Mouse (Mus musculus): ENCODE measurements around the gene A430078G23Rik. TPM values are rescaled to one million over a fixed set of nuclear protein-coding genes. Genes with fewer than 3 reads are reported as not detected.
"Not testable (repeated sequence)": the region's sequence is repeated elsewhere in the genome, so short reads cannot be mapped to it uniquely, and the experiment has no call there.

The A430078G23Rik gene
- polyA plus RNA-seq, 1 experiment from 2014 or later: 0.11 TPM

DNA sequence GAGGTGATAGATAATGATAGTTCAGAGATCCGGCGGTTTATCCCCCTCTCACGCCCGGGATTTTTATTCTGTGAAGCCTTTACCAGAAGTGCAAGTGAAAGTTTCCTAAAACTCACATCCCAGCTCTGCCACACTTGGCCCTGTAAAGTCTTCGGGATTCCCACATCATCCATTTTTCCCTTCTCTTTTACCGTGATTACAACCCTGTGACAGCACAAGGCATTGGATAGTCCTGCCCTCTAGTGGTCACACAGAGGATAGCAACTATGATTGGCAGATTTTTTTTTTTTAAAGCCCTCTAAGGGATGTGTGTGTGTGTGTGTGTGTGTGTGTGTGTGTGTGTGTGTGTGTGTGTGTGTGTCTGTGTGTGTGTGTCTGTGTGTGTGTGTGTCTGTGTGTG lies 22.6 kb upstream of the A430078G23Rik start:
- no peak overlapping the region for H3K4me3 ChIP-seq
- H3K4me2 ChIP-seq (replicated peaks): no peak overlapping the region
- no peaks in the 10 kb centered on the region for H3K36me3 ChIP-seq
- WGBS: 47% methylated on average over 6 of the region's 6 CpGs
- no peak for ATAC-seq (ENCODE audit: low FRiP score, low read depth)
- H3K9me3 ChIP-seq: no peaks in the 10 kb centered on the region
- H3K27ac ChIP-seq: no peak overlapping the region
- H3K4me1 ChIP-seq: no peaks in the 10 kb centered on the region
- H3K9ac ChIP-seq: no peak overlapping the region
- no peaks in the 10 kb centered on the region for H3K27me3 ChIP-seq

GRCm38 (mm10) chr8:3331692-3332091 lies 21.5 kb upstream of the A430078G23Rik start:
- WGBS: 91% methylated on average over 2 of the region's 2 CpGs
- Histone ChIP-seq H3K4me3 (no peak overlapping the region), H3K4me1 (no peaks in the 10 kb centered on the region), H3K9me3 (no peaks in the 10 kb centered on the region), H3K36me3 (no peaks in the 10 kb centered on the region), H3K4me2 (replicated peaks) (no peak overlapping the region), H3K27me3 (no peaks in the 10 kb centered on the region), H3K27ac (no peak overlapping the region), H3K9ac (no peak overlapping the region)
- ATAC-seq (ENCODE audit: low FRiP score, low read depth): no peak

DNA sequence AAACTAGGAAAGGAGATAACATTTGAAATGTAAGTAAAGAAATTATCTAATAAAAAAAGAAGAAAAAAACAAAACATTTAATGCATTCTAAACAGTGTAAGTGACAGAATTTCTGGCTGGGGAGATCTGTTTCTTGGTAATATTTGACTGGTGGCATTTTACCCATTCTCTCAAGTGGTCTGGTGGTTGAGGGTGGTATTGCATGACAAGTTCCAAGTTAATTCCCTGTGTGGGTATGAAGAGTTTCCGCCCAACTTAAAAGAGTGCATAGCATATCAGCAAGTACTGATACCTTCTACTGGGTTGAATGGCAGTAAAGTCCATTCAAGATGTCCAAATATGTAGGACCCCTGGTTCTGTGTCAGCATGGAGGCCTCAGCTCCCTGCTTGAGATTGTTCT lies 17.3 kb upstream of the A430078G23Rik start:
- H3K4me3 ChIP-seq: no peak overlapping the region
- no peak overlapping the region for H3K9ac ChIP-seq
- no peaks in the 10 kb centered on the region for H3K4me1 ChIP-seq
- no peaks in the 10 kb centered on the region for H3K9me3 ChIP-seq
- 88% methylated on average over 1 of the region's 1 CpGs for WGBS
- H3K27me3 ChIP-seq: no peaks in the 10 kb centered on the region
- H3K27ac ChIP-seq: no peak overlapping the region
- no peak overlapping the region for H3K4me2 ChIP-seq (replicated peaks)
- no peak for ATAC-seq (ENCODE audit: low FRiP score, low read depth)
- no peaks in the 10 kb centered on the region for H3K36me3 ChIP-seq

DNA sequence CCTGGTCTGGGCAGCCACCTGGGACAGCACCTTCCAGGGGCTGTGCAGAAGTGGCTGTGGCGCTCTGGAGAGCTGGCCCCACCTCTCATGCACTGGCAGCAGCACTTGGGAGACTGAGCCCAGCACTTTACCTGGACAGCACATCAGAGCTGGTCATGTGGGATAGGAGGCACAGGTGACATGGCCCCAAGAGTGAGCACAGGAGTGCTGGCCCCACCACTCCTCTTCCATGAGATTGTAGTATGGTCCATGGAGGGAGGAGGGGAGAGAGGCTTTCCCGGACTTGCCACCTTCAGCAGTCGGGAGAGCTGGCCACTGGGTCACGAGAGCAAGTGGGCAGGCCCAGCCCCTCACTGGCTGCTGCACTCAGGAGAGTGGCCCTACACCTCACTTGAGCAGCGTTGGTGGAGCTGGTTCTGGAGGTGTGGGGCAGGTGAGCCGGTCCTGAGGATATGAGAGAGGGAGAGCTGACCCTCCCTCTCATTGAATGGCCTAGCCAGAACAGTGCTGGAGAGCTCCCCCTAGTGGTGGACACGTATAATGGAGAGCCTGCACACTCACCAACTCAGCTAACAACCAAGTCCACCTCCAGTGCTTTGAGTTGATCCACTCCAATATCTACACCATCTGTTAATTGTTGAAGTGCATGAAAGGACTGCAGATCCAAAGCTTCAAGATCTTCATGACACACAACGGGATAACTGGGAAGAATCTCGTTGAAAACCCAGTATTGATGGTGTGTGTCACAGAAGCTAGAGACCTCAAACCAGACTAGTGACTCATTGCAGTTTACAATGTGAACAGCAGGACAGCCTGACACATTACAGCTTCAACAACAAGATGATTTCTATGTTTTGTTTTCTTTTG lies 16.3 kb upstream of the A430078G23Rik start:
- 68% methylated on average over 9 of the region's 9 CpGs for WGBS
- no peak for ATAC-seq (ENCODE audit: low FRiP score, low read depth)
- no peak overlapping the region for H3K4me3 ChIP-seq
- H3K4me2 ChIP-seq (replicated peaks): no peak overlapping the region
- H3K27me3 ChIP-seq: no peaks in the 10 kb centered on the region
- H3K4me1 ChIP-seq: no peaks in the 10 kb centered on the region
- no peaks in the 10 kb centered on the region for H3K9me3 ChIP-seq
- H3K9ac ChIP-seq: no peak overlapping the region
- no peaks in the 10 kb centered on the region for H3K36me3 ChIP-seq
- H3K27ac ChIP-seq: no peak overlapping the region

- not testable (repeated sequence) for H3K9ac ChIP-seq; H3K4me3 ChIP-seq; H3K36me3 ChIP-seq; H3K27ac ChIP-seq; ATAC-seq (ENCODE audit: low FRiP score, low read depth); H3K9me3 ChIP-seq; H3K4me1 ChIP-seq; H3K4me2 ChIP-seq (replicated peaks); H3K27me3 ChIP-seq
- 76% methylated on average over 3 of the region's 3 CpGs for WGBS
Measured at GRCm38 (mm10) chr8:3337525-3337824, 15.7 kb upstream of the A430078G23Rik start.

DNA sequence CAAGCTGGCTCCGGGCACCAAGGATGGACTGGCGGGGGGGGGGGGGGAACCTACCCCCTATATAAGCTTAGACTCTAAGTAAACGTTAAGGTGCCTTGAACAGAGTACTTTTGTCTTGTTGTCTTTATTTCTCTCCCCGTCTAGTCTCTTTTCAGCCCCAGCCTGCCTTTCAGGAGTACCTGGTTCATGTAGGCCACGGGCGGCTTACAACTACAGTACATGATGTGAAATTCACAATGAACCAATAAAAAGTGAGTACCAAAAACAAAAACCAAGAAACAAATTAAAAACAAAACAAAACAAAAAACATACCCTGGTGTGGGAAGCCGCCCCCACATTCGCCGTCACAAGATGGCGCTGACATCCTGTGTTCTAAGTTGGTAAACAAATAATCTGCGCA lies 15.2 kb upstream of the A430078G23Rik start:
- no peak overlapping the region for H3K27ac ChIP-seq
- H3K4me1 ChIP-seq: no peaks in the 10 kb centered on the region
- no peak for ATAC-seq (ENCODE audit: low FRiP score, low read depth)
- no peaks in the 10 kb centered on the region for H3K27me3 ChIP-seq
- H3K9ac ChIP-seq: no peak overlapping the region
- H3K4me2 ChIP-seq (replicated peaks): no peak overlapping the region
- H3K36me3 ChIP-seq: no peaks in the 10 kb centered on the region
- H3K4me3 ChIP-seq: no peak overlapping the region
- 89% methylated on average over 11 of the region's 11 CpGs for WGBS
- H3K9me3 ChIP-seq: no peaks in the 10 kb centered on the region

GRCm38 (mm10) chr8:3340711-3341110 lies 12.5 kb upstream of the A430078G23Rik start:
- WGBS: 91% methylated on average over 3 of the region's 3 CpGs
- H3K9ac ChIP-seq; H3K27me3 ChIP-seq; H3K4me2 ChIP-seq (replicated peaks); H3K9me3 ChIP-seq; H3K36me3 ChIP-seq; ATAC-seq (ENCODE audit: low FRiP score, low read depth); H3K4me1 ChIP-seq; H3K4me3 ChIP-seq; H3K27ac ChIP-seq: not testable (repeated sequence)

- ATAC-seq (ENCODE audit: low FRiP score, low read depth): no peak
- Histone ChIP-seq H3K36me3 (no peaks in the 10 kb centered on the region), H3K9me3 (no peaks in the 10 kb centered on the region), H3K4me1 (no peaks in the 10 kb centered on the region), H3K4me3 (no peak overlapping the region), H3K9ac (no peak overlapping the region), H3K4me2 (replicated peaks) (no peak overlapping the region), H3K27me3 (no peaks in the 10 kb centered on the region), H3K27ac (no peak overlapping the region)
- 96% methylated on average over 6 of the region's 6 CpGs for WGBS
Measured at GRCm38 (mm10) chr8:3345337-3345736, 7.9 kb upstream of the A430078G23Rik start.

DNA sequence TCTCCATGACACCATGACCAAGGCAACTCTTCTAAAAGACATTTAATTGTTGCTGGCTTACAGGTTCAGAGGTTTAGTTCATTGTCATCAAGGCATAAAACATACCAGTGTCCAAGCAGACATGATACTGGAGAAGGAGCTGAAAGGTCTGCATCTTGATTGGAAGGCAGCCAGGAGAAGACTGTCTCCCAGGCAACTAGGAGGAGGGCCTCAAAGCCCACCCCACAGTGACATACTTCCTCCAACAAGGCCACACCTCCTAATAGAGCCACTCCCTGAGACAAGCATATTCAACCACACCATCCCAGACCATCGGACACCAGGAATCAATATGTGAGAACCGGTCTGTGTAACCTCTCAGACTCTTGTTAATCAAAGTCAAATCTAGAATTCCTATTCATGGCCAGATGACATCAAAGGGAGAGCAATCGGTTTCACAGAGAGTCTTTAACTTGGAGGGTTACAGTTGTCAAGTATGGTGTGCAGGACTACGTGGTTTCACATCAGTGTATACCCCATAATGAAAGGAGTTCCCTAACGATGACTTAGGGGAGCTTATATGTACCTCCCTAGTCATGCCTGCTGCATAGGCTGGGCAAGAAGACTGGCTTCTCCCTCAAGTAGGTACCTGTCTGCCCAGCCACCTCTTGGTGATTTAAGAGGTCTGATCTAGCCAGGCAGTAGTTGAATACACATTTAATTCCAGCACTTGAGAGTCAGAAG lies 6.4 kb upstream of the A430078G23Rik start:
- WGBS: 84% methylated on average over 5 of the region's 5 CpGs

DNA sequence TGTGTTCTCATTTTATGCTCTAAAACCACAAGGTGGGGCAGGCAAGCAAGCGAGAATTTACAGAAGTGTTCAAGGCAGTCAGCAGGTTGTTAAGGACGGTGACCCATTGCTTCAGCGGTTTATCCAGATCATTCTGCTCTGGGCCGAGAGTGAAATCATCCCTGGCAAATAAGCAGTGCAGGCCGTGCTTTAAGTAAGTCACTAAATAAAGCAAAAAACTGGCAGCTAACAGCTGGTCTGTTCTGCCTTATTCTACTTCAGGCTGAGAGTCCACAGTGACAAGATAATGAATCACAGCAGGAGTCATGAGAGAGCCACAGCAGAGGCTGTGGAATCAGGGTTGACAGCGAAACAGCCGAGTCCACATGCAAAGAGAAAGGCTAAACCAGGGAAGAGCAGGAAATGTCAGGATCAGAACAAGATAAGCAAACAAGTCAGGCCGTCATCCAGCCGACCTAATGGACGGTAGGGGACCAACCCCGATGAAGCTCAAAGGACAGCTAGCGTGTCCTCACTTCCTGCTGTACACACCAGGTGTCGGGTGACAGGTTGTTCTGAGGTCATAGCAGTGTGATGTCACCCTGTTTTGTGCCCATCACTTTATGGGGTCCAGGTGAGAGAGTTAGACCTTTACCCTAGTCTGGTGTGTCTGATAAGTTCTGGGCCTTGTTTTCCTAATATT lies 4.9 kb upstream of the A430078G23Rik start:
- Histone ChIP-seq H3K27me3 (no peaks in the 10 kb centered on the region), H3K9me3 (no peaks in the 10 kb centered on the region), H3K27ac (no peak overlapping the region), H3K36me3 (no peaks in the 10 kb centered on the region), H3K9ac (no peak overlapping the region), H3K4me1 (no peaks in the 10 kb centered on the region), H3K4me2 (replicated peaks) (no peak overlapping the region), H3K4me3 (no peak overlapping the region)
- no peak for ATAC-seq (ENCODE audit: low FRiP score, low read depth)
- 48% methylated on average over 13 of the region's 13 CpGs for whole genome bisulfite sequencing

More for the DNA sequence above, 6.4 kb upstream of the A430078G23Rik start:
- no peaks in the 10 kb centered on the region for H3K9me3 ChIP-seq
- no peaks in the 10 kb centered on the region for H3K36me3 ChIP-seq
- H3K4me1 ChIP-seq: no peaks in the 10 kb centered on the region
- H3K27ac ChIP-seq: no peak overlapping the region
- H3K4me3 ChIP-seq: no peak overlapping the region
- no peaks in the 10 kb centered on the region for H3K27me3 ChIP-seq
- ATAC-seq (ENCODE audit: low FRiP score, low read depth): no peak
- no peak overlapping the region for H3K9ac ChIP-seq
- no peak overlapping the region for H3K4me2 ChIP-seq (replicated peaks)

DNA sequence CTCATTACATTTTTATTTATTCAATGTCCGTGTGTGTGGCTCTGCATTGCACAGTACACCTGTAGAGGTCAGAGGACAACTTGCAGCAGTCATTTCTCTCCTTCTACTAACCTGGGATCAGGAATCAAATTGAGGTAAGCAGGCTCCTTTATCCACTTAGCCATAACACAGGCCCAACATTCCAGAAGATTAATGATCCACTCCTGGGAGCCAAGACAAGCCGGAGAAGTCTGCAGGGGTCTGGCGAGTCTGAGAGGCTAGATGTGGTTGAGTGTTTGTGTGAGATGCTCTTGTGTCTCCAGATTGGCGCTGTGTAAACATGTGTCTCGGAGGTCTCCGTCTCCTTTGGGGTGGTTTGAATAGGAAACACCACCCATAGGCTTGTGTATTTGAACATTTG lies 2.5 kb upstream of the A430078G23Rik start:
- 71% methylated on average over 6 of the region's 6 CpGs for WGBS
- Histone ChIP-seq H3K4me3 (no peak overlapping the region), H3K9ac (no peak overlapping the region), H3K27me3 (no peaks in the 10 kb centered on the region), H3K36me3 (no peaks in the 10 kb centered on the region), H3K4me1 (no peaks in the 10 kb centered on the region), H3K27ac (no peak overlapping the region), H3K4me2 (replicated peaks) (no peak overlapping the region), H3K9me3 (no peaks in the 10 kb centered on the region)
- no peak for ATAC-seq (ENCODE audit: low FRiP score, low read depth)

DNA sequence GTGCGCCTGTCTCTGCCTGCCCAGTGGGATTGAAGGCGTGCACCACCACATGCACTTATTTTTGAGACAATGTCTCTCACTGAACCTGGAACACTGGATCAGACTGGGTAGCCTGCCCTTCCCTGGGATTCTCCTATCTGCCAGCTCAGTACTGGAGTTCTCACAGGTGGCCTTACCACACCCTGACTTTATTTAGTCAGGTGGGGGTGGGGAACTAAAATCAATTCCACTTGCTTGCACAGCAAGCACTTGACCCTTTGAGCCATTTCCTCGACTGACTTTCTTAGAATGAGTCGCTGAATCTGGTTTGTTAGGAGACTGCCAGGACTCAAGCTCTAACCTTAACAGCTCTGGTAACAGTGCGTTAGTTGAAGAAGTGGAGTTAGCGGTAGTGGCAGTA lies 500 bp upstream of the A430078G23Rik start:
- Histone ChIP-seq H3K4me1 (no peaks in the 10 kb centered on the region), H3K9ac (no peak overlapping the region), H3K27ac (no peak overlapping the region), H3K27me3 (no peaks in the 10 kb centered on the region), H3K9me3 (no peaks in the 10 kb centered on the region), H3K4me2 (replicated peaks) (no peak overlapping the region), H3K36me3 (no peaks in the 10 kb centered on the region), H3K4me3 (no peak overlapping the region)
- WGBS: 80% methylated on average over 6 of the region's 6 CpGs
- no peak for ATAC-seq (ENCODE audit: low FRiP score, low read depth)
